Mouse (Mus musculus): ENCODE data around the gene Utp4.

GRCm38 (mm10) chr8:106971916-106972315 is 78.5 kb downstream of the Utp4 start:
- TF ChIP-seq CTCF (IDR thresholded peaks at IDR 0.05; ENCODE audit: borderline replicate concordance, control insufficient read depth, extremely low read depth, insufficient read depth, low read length, poor library complexity): no peak
- TF ChIP-seq POLR2A (IDR thresholded peaks at IDR 0.05; ENCODE audit: control insufficient read depth, extremely low read depth, insufficient read depth, low read length, poor library complexity): no peak
